Mouse (Mus musculus) hindbrain, embryonic 10.5 days (tissue): ENCODE measurements at regions not wholly inside any gene's neighbourhood (a gene's known extent, or its start where the extent isn't known, plus 50 kb on each side); places are given as distances from the start of the nearest gene placed in this dataset.

ENCODE experiments used
- DNase-seq: peaks from one replicate; pipeline ENCODE4 v3.0.0-alpha.2; 2017; ENCODE audit warnings: low spot score
- H3K27ac ChIP-seq: fragments of 300-500 bp; sonication (generic); 2 replicates; pipeline ENCODE4 v1.5.1; 2016; ENCODE audit warnings: mild to moderate bottlenecking, moderate library complexity
- H3K27me3 ChIP-seq: fragments of 300-500 bp; sonication (generic); 2 replicates; pipeline ENCODE4 v1.6.1; 2016; ENCODE audit warnings: mild to moderate bottlenecking; ENCODE audit not compliant: poor library complexity, insufficient read depth, severe bottlenecking
- H3K36me3 ChIP-seq: fragments of 300-500 bp; sonication (generic); 2 replicates; pipeline ENCODE4 v1.6.1; 2016; ENCODE audit warnings: mild to moderate bottlenecking, moderate library complexity
- H3K4me1 ChIP-seq: fragments of 300-500 bp; sonication (generic); replicated peaks from 2 replicates; pipeline ENCODE4 v1.6.1; 2016; ENCODE audit warnings: mild to moderate bottlenecking
- H3K4me3 ChIP-seq: fragments of 300-500 bp; sonication (generic); 2 replicates; pipeline ENCODE4 v1.5.1; 2016; ENCODE audit warnings: mild to moderate bottlenecking, moderate library complexity
- H3K9me3 ChIP-seq: fragments of 300-500 bp; sonication (generic); 2 replicates; pipeline ENCODE4 v1.6.1; 2016; ENCODE audit warnings: mild to moderate bottlenecking, moderate library complexity
- WGBS: fragments of 180-500 bp; shearing (Covaris S2); methylation state at CpG from one replicate; pipeline ENCODE4 v1.1.7; 2016; 5-methylcytosine and 5-hydroxymethylcytosine counted together

- Histone ChIP-seq H3K27ac (no peak overlapping the region), H3K4me1 (peaks cover 20% of the 10 kb centered on the region), H3K27me3 (peaks cover under 1% of the 10 kb centered on the region; the same call in 1 of the 2 replicates), H3K4me3 (no peak overlapping the region), H3K36me3 (no peaks in the 10 kb centered on the region), H3K9me3 (no peaks in the 10 kb centered on the region)
- no peak for DNase-seq
- 81% methylated on average over 9 of the region's 9 CpGs for WGBS
Measured at GRCm38 (mm10) chr12:70549296-70549695, 96.4 kb downstream of the Tmx1 start.

- Histone ChIP-seq H3K9me3 (no peaks in the 10 kb centered on the region), H3K4me3 (no peak overlapping the region), H3K27ac (no peak overlapping the region), H3K36me3 (no peaks in the 10 kb centered on the region), H3K4me1 (peaks cover 21% of the 10 kb centered on the region), H3K27me3 (peaks cover 3% of the 10 kb centered on the region; the same call in 1 of the 2 replicates)
- DNase-seq, result peak; percentile 22
- 24% methylated on average over 6 of the region's 6 CpGs for WGBS
Measured at GRCm38 (mm10) chr12:70553866-70554265, 101.0 kb downstream of the Tmx1 start.

GRCm38 (mm10) chr12:70554586-70554985 lies 101.7 kb downstream of the Tmx1 start:
- no peaks in the 10 kb centered on the region for H3K9me3 ChIP-seq
- peaks cover 18% of the 10 kb centered on the region for H3K4me1 ChIP-seq
- DNase-seq, result no peak
- H3K27me3 ChIP-seq, result peaks cover 3% of the 10 kb centered on the region; the same call in 1 of the 2 replicates
- no peak overlapping the region for H3K27ac ChIP-seq
- no peaks in the 10 kb centered on the region for H3K36me3 ChIP-seq
- H3K4me3 ChIP-seq, result no peak overlapping the region
- 31% methylated on average over 7 of the region's 7 CpGs for WGBS

- H3K27me3 ChIP-seq, result peaks cover 3% of the 10 kb centered on the region; the same call in 1 of the 2 replicates
- no peak for DNase-seq
- no peak overlapping the region for H3K27ac ChIP-seq
- 78% methylated on average over 3 of the region's 3 CpGs for WGBS
- H3K4me1 ChIP-seq, result peaks cover 20% of the 10 kb centered on the region
- H3K9me3 ChIP-seq, result no peaks in the 10 kb centered on the region
- no peak overlapping the region for H3K4me3 ChIP-seq
- H3K36me3 ChIP-seq, result no peaks in the 10 kb centered on the region
Measured at GRCm38 (mm10) chr12:70555723-70556122, 102.8 kb downstream of the Tmx1 start.

GRCm38 (mm10) chr12:70556820-70557219 lies 103.9 kb downstream of the Tmx1 start:
- no peak for DNase-seq
- 92% methylated on average over 6 of the region's 6 CpGs for WGBS
- H3K27me3 ChIP-seq, result peaks cover 3% of the 10 kb centered on the region; the same call in 1 of the 2 replicates
- H3K4me3 ChIP-seq, result no peak overlapping the region
- H3K9me3 ChIP-seq, result no peaks in the 10 kb centered on the region
- no peaks in the 10 kb centered on the region for H3K36me3 ChIP-seq
- H3K4me1 ChIP-seq, result peaks cover 23% of the 10 kb centered on the region
- H3K27ac ChIP-seq, result no peak overlapping the region

GRCm38 (mm10) chr12:70563446-70563845 lies 110.6 kb downstream of the Tmx1 start:
- 0 out of 2 replicates have a peak, but pooled peaks cover 5% of the 10 kb centered on the region for H3K4me1 ChIP-seq
- H3K36me3 ChIP-seq, result no peaks in the 10 kb centered on the region
- 86% methylated on average over 4 of the region's 4 CpGs for WGBS
- H3K9me3 ChIP-seq, result no peaks in the 10 kb centered on the region
- H3K27me3 ChIP-seq, result no peaks in the 10 kb centered on the region
- H3K27ac ChIP-seq, result no peak overlapping the region
- no peak for DNase-seq
- no peak overlapping the region for H3K4me3 ChIP-seq

- Histone ChIP-seq H3K4me1 (peaks cover 14% of the 10 kb centered on the region), H3K4me3 (no peak overlapping the region), H3K27ac (no peak overlapping the region), H3K9me3 (no peaks in the 10 kb centered on the region), H3K36me3 (no peaks in the 10 kb centered on the region), H3K27me3 (no peaks in the 10 kb centered on the region)
- 81% methylated on average over 7 of the region's 7 CpGs for WGBS
- no peak for DNase-seq
Measured at GRCm38 (mm10) chr12:70575665-70576064, 122.8 kb downstream of the Tmx1 start.

- peaks cover 14% of the 10 kb centered on the region for H3K4me1 ChIP-seq
- 78% methylated on average over 4 of the region's 4 CpGs for WGBS
- H3K36me3 ChIP-seq, result no peaks in the 10 kb centered on the region
- DNase-seq, result no peak
- peaks cover 2% of the 10 kb centered on the region for H3K9me3 ChIP-seq
- no peaks in the 10 kb centered on the region for H3K27me3 ChIP-seq
- H3K4me3 ChIP-seq, result no peak overlapping the region
- no peak overlapping the region for H3K27ac ChIP-seq
Measured at GRCm38 (mm10) chr12:70577769-70578168, 124.9 kb downstream of the Tmx1 start.

- no peak overlapping the region for H3K4me3 ChIP-seq
- peaks cover 5% of the 10 kb centered on the region for H3K9me3 ChIP-seq
- no peaks in the 10 kb centered on the region for H3K27me3 ChIP-seq
- no peaks in the 10 kb centered on the region for H3K36me3 ChIP-seq
- peaks cover 14% of the 10 kb centered on the region for H3K4me1 ChIP-seq
- no peak for DNase-seq
- 76% methylated on average over 8 of the region's 8 CpGs for WGBS
- no peak overlapping the region for H3K27ac ChIP-seq
Measured at GRCm38 (mm10) chr12:70579328-70579905, 126.5 kb downstream of the Tmx1 start.

GRCm38 (mm10) chr12:70586181-70586580 lies 133.3 kb downstream of the Tmx1 start:
- Histone ChIP-seq H3K27me3 (no peaks in the 10 kb centered on the region), H3K9me3 (peaks cover 5% of the 10 kb centered on the region), H3K4me1 (peaks cover 7% of the 10 kb centered on the region; the same call in 1 of the 2 replicates), H3K4me3 (no peak overlapping the region), H3K27ac (no peak overlapping the region), H3K36me3 (no peaks in the 10 kb centered on the region)
- 87% methylated on average over 2 of the region's 2 CpGs for WGBS
- no peak for DNase-seq

GRCm38 (mm10) chr12:70588234-70588633 lies 135.3 kb downstream of the Tmx1 start:
- Histone ChIP-seq H3K9me3 (no peaks in the 10 kb centered on the region), H3K27me3 (no peaks in the 10 kb centered on the region), H3K4me1 (peaks cover 7% of the 10 kb centered on the region; the same call in 1 of the 2 replicates), H3K27ac (no peak overlapping the region), H3K4me3 (no peak overlapping the region), H3K36me3 (no peaks in the 10 kb centered on the region)
- 56% methylated on average over 3 of the region's 3 CpGs for WGBS
- DNase-seq, result no peak

GRCm38 (mm10) chr12:70589315-70589742 lies 136.4 kb downstream of the Tmx1 start:
- Histone ChIP-seq H3K4me1 (peaks cover 7% of the 10 kb centered on the region; the same call in 1 of the 2 replicates), H3K36me3 (no peaks in the 10 kb centered on the region), H3K27ac (no peak overlapping the region), H3K4me3 (no peak overlapping the region), H3K9me3 (no peaks in the 10 kb centered on the region), H3K27me3 (no peaks in the 10 kb centered on the region)
- 84% methylated on average over 2 of the region's 2 CpGs for WGBS
- no peak for DNase-seq

- DNase-seq, result no peak
- Histone ChIP-seq H3K36me3 (no peaks in the 10 kb centered on the region), H3K4me1 (peaks cover 7% of the 10 kb centered on the region; the same call in 1 of the 2 replicates), H3K4me3 (no peak overlapping the region), H3K9me3 (no peaks in the 10 kb centered on the region), H3K27ac (no peak overlapping the region), H3K27me3 (no peaks in the 10 kb centered on the region)
- WGBS, result 92% methylated on average over 12 of the region's 12 CpGs
Measured at GRCm38 (mm10) chr12:70590456-70591050, 137.7 kb downstream of the Tmx1 start.
